Mouse (Mus musculus) kidney, postnatal 36 days (tissue): Measurements from ENCODE around the gene Olfr111.
"Not testable (repeated sequence)": the region's sequence is repeated elsewhere in the genome, so short reads cannot be mapped to it uniquely, and the experiment has no call there.

ENCODE experiments used
- DNase-seq, 2 experiments: peaks; one replicate each; pipeline ENCODE4 v3.0.0; 2021 to 2022; ENCODE audit warnings: mixed read lengths in 2 of 2

Olfr111 gene

DNA sequence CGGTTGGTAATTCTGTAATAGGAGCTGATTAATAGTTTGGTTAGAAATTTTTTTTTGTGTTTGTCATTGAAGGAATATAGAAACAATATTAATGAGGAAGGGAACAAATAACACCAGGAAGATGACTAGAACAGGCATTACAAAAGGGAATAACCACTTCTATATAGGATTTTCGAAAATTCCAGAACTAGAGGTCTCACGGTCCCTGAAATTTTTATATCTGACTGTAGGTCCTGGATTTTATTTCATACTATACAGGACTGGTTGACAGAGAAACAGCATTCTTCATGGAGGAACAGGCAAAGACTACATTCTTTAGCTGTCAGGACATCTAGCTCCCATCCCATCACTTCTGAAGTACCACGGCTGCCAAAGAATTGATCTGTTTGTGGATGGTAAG is at the start of gene Olfr111:
Olfr111 (plus strand) TSS at position 301 of the 400 bp plus-strand sequence.
- no peak for DNase-seq

- no peak for DNase-seq
These were observed 49.2 kb upstream of the Olfr111 start, which contains the start of gene Olfr109 for GRCm38 (mm10) chr17:37458616-37459015. Gene Olfr109, plus strand, starts transcription at chr17:37458916.

GRCm38 (mm10) chr17:37483452-37483851 is 24.4 kb upstream of the Olfr111 start, which contains the start of gene H2-M2:
Gene H2-M2, minus strand, starts transcription at chr17:37483552.
- no peak for DNase-seq

- DNase-seq = peak in 1 of 2 experiments; percentile 2
These were observed 15.8 kb upstream of the Olfr111 start, which contains the start of gene Olfr110 for GRCm38 (mm10) chr17:37491930-37492518. Gene Olfr110, plus strand, starts transcription at chr17:37492468.

- DNase-seq = not testable (repeated sequence)
These were observed 16.8 kb downstream of the Olfr111 start for GRCm38 (mm10) chr17:37524612-37525011.

DNA sequence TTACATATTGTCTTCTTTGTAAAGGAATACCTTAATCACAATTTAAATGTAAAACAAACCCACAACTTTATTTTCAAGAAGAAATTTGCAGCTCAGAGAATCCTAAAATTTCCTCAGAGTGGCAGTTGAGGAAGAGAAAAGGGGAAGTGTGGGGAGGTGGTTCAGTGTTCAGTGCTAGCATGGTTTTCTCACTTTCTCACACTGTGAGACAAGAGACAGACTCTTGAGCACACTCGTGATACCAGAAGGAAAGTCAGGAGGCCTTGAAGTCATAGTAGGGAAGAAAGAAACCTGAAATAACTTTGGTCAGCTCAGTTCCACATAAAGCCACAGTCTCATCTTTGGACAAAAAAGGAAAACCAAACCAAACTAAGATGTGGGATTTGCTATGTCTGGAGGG is 17.6 kb downstream of the Olfr111 start:
- DNase-seq = peak in 1 of 2 experiments; percentile 2

- no peak for DNase-seq
These were observed 27.3 kb downstream of the Olfr111 start for GRCm38 (mm10) chr17:37535173-37535572.

DNA sequence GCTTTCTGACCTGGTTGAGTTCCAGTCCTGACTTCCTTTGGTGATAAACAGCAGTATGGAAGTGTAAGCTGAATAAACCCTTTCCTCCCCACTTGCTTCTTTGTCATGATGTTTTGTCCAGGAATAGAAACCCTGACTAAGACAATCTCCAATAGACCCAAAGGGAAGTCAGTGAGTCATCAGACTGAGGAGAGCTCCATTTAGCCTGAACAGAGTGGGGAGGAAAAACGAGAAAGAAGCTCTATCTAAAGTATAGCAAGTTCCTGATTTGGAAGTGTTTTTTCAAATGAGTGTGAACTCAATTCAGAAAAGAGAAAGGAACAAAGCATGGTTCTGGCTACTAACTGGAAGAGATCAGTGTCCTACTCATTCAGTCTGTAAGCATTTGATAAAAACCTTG is 30.6 kb downstream of the Olfr111 start:
- not testable (repeated sequence) for DNase-seq

DNA sequence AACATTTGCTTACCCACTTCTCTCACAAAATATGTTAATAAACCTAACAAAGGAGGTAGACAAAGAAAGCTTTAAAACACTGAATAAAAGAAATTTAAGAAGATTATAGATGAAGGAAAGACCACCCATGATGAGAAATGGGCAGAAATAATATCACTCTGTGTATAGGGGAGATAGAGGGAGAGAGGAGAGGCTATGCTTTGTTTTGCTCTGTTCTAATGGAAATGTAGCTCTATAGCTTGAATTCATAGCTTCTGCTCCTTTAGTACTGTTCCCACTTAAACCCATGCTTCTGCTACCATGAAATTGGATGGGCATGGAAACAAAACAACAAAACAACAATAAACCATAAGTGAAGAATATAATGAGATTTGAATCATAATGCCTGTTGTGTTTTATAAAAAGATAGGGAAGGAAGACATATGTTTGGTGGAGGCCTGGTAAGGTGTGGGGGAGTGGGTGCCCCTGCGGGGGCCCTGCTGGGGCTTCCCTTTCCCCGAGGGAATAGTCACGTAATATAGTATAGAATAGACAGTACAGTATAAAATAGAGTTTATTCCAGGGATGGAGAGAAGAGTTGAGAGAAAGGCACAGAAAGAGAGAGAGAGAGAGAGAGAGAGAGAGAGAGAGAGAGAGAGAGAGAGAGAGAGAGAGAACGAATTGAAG is 33.8 kb downstream of the Olfr111 start:
- no peak for DNase-seq

- no peak for DNase-seq
These were observed 36.1 kb downstream of the Olfr111 start for GRCm38 (mm10) chr17:37543800-37544435.

- DNase-seq = no peak
These were observed 51.2 kb downstream of the Olfr111 start for GRCm38 (mm10) chr17:37558913-37559615.

DNA sequence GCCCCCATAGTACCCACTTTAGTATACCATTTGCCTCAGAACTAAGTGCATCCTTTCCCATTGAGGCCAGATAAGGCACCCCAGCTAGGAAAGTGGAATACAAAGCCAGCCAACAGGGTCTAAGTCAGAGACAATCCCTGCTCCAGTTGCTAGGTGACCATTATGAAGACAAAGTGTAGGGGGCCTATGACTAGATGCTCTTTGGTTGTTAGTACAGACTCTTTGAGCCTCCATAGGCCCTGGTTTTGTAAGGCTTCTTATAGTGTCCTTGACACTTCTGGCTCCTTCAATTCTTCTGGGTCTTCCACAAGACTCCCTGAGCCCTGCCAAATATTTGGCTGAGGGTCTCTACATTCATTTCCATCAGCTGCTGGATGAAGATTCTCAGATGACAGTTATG is 61.5 kb downstream of the Olfr111 start, which contains the start of gene Olfr112:
Olfr112 (minus strand) TSS at position 101 of the 400 bp plus-strand sequence.
- DNase-seq = no peak

- DNase-seq = no peak
These were observed 69.7 kb downstream of the Olfr111 start, which contains the start of gene Olfr113 for GRCm38 (mm10) chr17:37577563-37577962. Gene Olfr113, minus strand, starts transcription at chr17:37577663.
